Mouse (Mus musculus) T-helper 1 cell (primary cell): ENCODE measurements around the gene Pi4kb.

Experiments
- in situ Hi-C: fragments of 300-600 bp; cut with MboI, MseI; formaldehyde crosslinking; loops from one replicate; pipeline ENCODE4 v1.15.1; 2025; ENCODE audit warnings: high pct_unique_total_duplicates

Pi4kb gene

DNA sequence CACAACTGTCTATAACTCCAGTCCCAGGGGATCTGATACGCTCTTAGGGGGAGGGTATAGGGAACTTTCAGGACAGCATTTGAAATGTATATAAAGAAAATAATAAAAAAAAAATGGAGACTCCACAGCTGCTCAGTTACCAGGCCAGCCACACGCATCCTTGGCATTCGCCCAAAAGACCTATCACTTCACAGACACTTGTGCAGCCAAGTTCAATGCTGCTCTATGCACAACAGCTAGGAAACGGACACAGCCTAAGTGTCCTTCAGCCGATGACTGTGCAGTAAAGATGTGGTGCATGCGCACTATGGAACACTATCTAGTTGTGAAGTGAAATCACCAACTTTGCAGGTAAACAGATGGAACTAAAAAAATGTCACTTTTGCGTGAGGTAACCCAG, 81.7 kb downstream of the Pi4kb start:
- in situ Hi-C loops = no loop called here
